Mouse (Mus musculus) stomach, embryonic 14.5 days (tissue): Measurements from ENCODE around the gene Itpr2. TPM values are rescaled to one million over a fixed set of nuclear protein-coding genes. Genes with fewer than 3 reads are reported as not detected.

Source experiments
- ATAC-seq: fragments of 200-750 bp; cut with Nextera tagmentation; 2 replicates; pipeline ENCODE4 v1.8.0; 2017; ENCODE audit warnings: low read depth, moderate TSS enrichment; ENCODE audit not compliant: insufficient number of reproducible peaks, insufficient read depth, low FRiP score
- H3K27ac ChIP-seq: fragments of 300-500 bp; sonication (generic); 2 replicates; pipeline ENCODE4 v1.5.1; 2014; ENCODE audit warnings: mild to moderate bottlenecking, low read length, moderate library complexity, mixed read lengths
- H3K27me3 ChIP-seq: fragments of 300-500 bp; sonication (generic); 2 replicates; pipeline ENCODE4 v1.6.1; 2014; ENCODE audit warnings: low read length, control low read depth, mixed read lengths; ENCODE audit not compliant: control insufficient read depth, insufficient read depth
- H3K36me3 ChIP-seq: fragments of 300-500 bp; sonication (generic); 2 replicates; pipeline ENCODE4 v1.6.1; 2014; ENCODE audit warnings: mild to moderate bottlenecking, control low read depth, low read length, moderate library complexity, mixed read lengths; ENCODE audit not compliant: control insufficient read depth, insufficient read depth
- H3K4me1 ChIP-seq: fragments of 300-500 bp; sonication (generic); 2 replicates; pipeline ENCODE4 v1.6.1; 2014; ENCODE audit warnings: low read length, control low read depth, mixed read lengths; ENCODE audit not compliant: control insufficient read depth, insufficient read depth
- H3K4me2 ChIP-seq: fragments of 300-500 bp; sonication (generic); replicated peaks from 2 replicates; pipeline ENCODE4 v1.6.1; 2014; ENCODE audit warnings: low read depth, low read length, control low read depth
- H3K4me3 ChIP-seq: fragments of 300-500 bp; sonication (generic); 2 replicates; pipeline ENCODE4 v1.5.1; 2014; ENCODE audit warnings: low read depth, low read length, control low read depth
- H3K9ac ChIP-seq: fragments of 300-500 bp; sonication (generic); replicated peaks from 2 replicates; pipeline ENCODE4 v1.6.1; 2014; ENCODE audit warnings: low read depth, mild to moderate bottlenecking, control low read depth, low read length, moderate library complexity, mixed read lengths
- H3K9me3 ChIP-seq: fragments of 300-500 bp; sonication (generic); 2 replicates; pipeline ENCODE4 v1.6.1; 2016; ENCODE audit warnings: low read depth, low read length, control low read depth; ENCODE audit not compliant: control insufficient read depth
- WGBS: fragments of 180-500 bp; shearing (Covaris S2); extraction: QIAGEN DNeasy Blood & Tissue Kit; methylation state at CpG from one replicate; pipeline ENCODE4 v1.1.7; 2014; 5-methylcytosine and 5-hydroxymethylcytosine counted together
- polyA plus RNA-seq: library from polyadenylated mRNA; unstranded; fragments of >200 nt; fragmentation: Nextera tagmentation; extraction: Ambion mirVana; gene quantifications from 2 replicates; pipeline ENCODE4 v1.2.1, GENCODE M21; 2014

The Itpr2 gene
- polyA plus RNA-seq, 1 experiment from 2014 or later: 10.0 TPM

DNA sequence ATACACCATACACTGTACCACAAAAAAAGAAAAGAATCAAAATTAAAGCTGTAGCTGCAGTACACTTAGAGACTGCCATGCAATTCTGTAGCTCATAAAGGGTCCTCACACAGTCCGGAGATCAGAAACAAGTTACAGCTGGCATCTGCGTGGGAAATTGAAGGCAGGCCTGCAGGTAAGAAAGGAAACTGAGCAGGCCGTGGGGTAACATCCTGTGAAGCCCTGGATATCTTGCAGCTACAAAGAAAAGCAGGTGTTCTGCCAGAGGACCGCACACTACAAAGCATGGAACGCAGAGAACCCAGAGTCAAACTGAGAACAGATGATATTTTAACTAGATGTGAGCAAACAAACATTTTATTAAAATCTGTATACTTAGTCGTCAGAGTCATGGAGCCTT is 12.2 kb downstream of the Itpr2 start:
- H3K36me3 ChIP-seq: no peaks in the 10 kb centered on the region
- no peak for ATAC-seq
- no peak overlapping the region for H3K27ac ChIP-seq
- WGBS: 77% methylated on average over 6 of the region's 6 CpGs
- no peaks in the 10 kb centered on the region for H3K9me3 ChIP-seq
- H3K4me3 ChIP-seq: no peak overlapping the region
- no peak overlapping the region for H3K4me2 ChIP-seq
- no peaks in the 10 kb centered on the region for H3K27me3 ChIP-seq
- no peak overlapping the region for H3K9ac ChIP-seq
- H3K4me1 ChIP-seq: no peaks in the 10 kb centered on the region

DNA sequence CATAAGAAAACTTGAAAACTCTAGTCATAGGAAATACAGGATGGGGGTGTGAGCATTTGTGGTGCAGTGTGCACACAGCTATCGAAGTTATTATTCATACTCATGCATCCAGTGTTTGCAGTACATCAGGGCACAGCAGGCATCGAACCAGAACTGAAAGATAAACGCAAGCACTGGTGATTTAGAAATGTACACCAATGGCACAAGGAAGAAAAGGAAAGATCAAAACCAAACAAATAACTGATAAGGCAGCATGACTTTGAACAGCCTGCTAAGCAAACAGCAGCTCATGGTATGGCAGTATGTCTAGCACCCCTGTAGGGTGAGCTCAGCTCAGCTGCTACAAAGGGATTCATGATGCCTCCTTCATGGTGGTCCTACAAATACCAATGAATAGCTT is 13.3 kb downstream of the Itpr2 start:
- Histone ChIP-seq H3K27ac (no peak overlapping the region), H3K4me1 (no peaks in the 10 kb centered on the region), H3K9me3 (no peaks in the 10 kb centered on the region), H3K4me3 (no peak overlapping the region), H3K9ac (no peak overlapping the region), H3K27me3 (no peaks in the 10 kb centered on the region), H3K36me3 (no peaks in the 10 kb centered on the region), H3K4me2 (no peak overlapping the region)
- peak; percentile 87 for ATAC-seq
- 60% methylated on average over 3 of the region's 3 CpGs for WGBS

DNA sequence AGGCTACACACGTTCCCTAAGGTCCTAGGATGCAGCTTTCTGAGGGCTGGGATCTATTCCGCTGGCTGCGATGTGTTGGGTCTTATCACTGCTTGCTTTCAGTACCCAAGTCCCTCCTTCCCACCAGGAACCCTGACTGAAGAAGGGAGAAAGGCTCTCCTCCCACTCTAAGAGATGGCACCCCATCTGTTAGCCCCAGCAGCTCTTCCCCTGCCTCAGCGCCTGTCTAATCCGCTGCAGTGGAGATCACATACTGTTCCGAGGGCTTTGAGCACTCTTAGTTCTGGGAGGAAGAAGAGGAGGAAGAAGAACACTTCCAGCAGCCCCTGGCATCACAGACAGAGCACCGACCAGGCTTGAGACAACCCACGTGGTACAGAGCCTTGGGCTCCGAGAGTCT is 14.9 kb downstream of the Itpr2 start:
- H3K4me2 ChIP-seq: no peak overlapping the region
- no peak overlapping the region for H3K4me3 ChIP-seq
- no peak overlapping the region for H3K27ac ChIP-seq
- H3K27me3 ChIP-seq: no peaks in the 10 kb centered on the region
- no peak for ATAC-seq
- H3K36me3 ChIP-seq: no peaks in the 10 kb centered on the region
- WGBS: 77% methylated on average over 9 of the region's 9 CpGs
- H3K9me3 ChIP-seq: no peaks in the 10 kb centered on the region
- no peaks in the 10 kb centered on the region for H3K4me1 ChIP-seq
- no peak overlapping the region for H3K9ac ChIP-seq

- Histone ChIP-seq H3K27me3 (no peaks in the 10 kb centered on the region), H3K27ac (no peak overlapping the region), H3K9me3 (no peaks in the 10 kb centered on the region), H3K9ac (no peak overlapping the region), H3K4me1 (peaks cover 5% of the 10 kb centered on the region), H3K4me2 (no peak overlapping the region), H3K36me3 (no peaks in the 10 kb centered on the region), H3K4me3 (no peak overlapping the region)
- 52% methylated on average over 4 of the region's 4 CpGs for WGBS
- no peak for ATAC-seq
Measured at GRCm38 (mm10) chr6:146486073-146486472, 15.9 kb downstream of the Itpr2 start.

- no peak overlapping the region for H3K4me3 ChIP-seq
- peaks cover 8% of the 10 kb centered on the region for H3K4me1 ChIP-seq
- H3K4me2 ChIP-seq: no peak overlapping the region
- no peaks in the 10 kb centered on the region for H3K9me3 ChIP-seq
- no peak overlapping the region for H3K9ac ChIP-seq
- H3K27me3 ChIP-seq: no peaks in the 10 kb centered on the region
- H3K36me3 ChIP-seq: no peaks in the 10 kb centered on the region
- no peak overlapping the region for H3K27ac ChIP-seq
- WGBS: 75% methylated on average over 6 of the region's 6 CpGs
- no peak for ATAC-seq
Measured at GRCm38 (mm10) chr6:146481441-146481840, 20.6 kb downstream of the Itpr2 start.

GRCm38 (mm10) chr6:146480925-146481324 is 21.1 kb downstream of the Itpr2 start:
- no peak overlapping the region for H3K27ac ChIP-seq
- no peak overlapping the region for H3K4me2 ChIP-seq
- peaks cover 8% of the 10 kb centered on the region for H3K4me1 ChIP-seq
- H3K27me3 ChIP-seq: no peaks in the 10 kb centered on the region
- no peak overlapping the region for H3K4me3 ChIP-seq
- H3K9me3 ChIP-seq: no peaks in the 10 kb centered on the region
- no peak overlapping the region for H3K9ac ChIP-seq
- H3K36me3 ChIP-seq: no peaks in the 10 kb centered on the region
- 75% methylated on average over 3 of the region's 3 CpGs for WGBS
- no peak for ATAC-seq

GRCm38 (mm10) chr6:146478888-146479683 is 22.9 kb downstream of the Itpr2 start:
- 76% methylated on average over 5 of the region's 5 CpGs for WGBS
- no peak for ATAC-seq
- Histone ChIP-seq H3K9me3 (no peaks in the 10 kb centered on the region), H3K4me1 (peaks cover 8% of the 10 kb centered on the region), H3K9ac (no peak overlapping the region), H3K36me3 (no peaks in the 10 kb centered on the region), H3K27ac (no peak overlapping the region), H3K4me2 (no peak overlapping the region), H3K27me3 (no peaks in the 10 kb centered on the region), H3K4me3 (no peak overlapping the region)

GRCm38 (mm10) chr6:146476865-146477264 is 25.2 kb downstream of the Itpr2 start:
- WGBS: 32% methylated on average over 1 of the region's 1 CpGs
- no peaks in the 10 kb centered on the region for H3K9me3 ChIP-seq
- no peak overlapping the region for H3K9ac ChIP-seq
- no peak overlapping the region for H3K27ac ChIP-seq
- no peaks in the 10 kb centered on the region for H3K36me3 ChIP-seq
- no peak overlapping the region for H3K4me3 ChIP-seq
- no peaks in the 10 kb centered on the region for H3K27me3 ChIP-seq
- H3K4me1 ChIP-seq: peaks cover 8% of the 10 kb centered on the region
- H3K4me2 ChIP-seq: no peak overlapping the region
- no peak for ATAC-seq

DNA sequence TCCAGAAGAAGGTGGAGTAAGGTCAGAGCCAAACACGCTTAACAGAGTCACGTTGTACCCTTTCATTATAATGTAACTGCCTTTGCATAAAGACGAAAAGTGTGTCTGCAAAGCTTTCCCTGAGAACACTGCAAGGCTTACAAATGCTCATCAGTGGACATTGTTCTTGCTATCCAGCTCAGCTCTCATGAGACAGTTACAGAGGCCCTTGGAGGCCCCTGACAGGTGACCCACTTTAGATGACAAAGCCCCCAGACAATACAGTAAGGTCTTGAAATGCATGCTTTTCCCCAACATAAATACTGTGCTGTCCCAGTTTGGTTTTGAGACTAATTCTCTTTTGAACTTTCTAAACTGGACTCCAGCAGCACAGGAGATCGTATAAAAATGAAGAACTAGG is 27.9 kb downstream of the Itpr2 start:
- H3K27ac ChIP-seq: no peak overlapping the region
- H3K36me3 ChIP-seq: no peaks in the 10 kb centered on the region
- no peaks in the 10 kb centered on the region for H3K9me3 ChIP-seq
- H3K9ac ChIP-seq: no peak overlapping the region
- no peaks in the 10 kb centered on the region for H3K27me3 ChIP-seq
- no peak overlapping the region for H3K4me2 ChIP-seq
- ATAC-seq: no peak
- 83% methylated on average over 4 of the region's 4 CpGs for WGBS
- H3K4me3 ChIP-seq: no peak overlapping the region
- H3K4me1 ChIP-seq: no peaks in the 10 kb centered on the region
